Mouse (Mus musculus) embryonic facial prominence, embryonic 11.5 days (tissue): ENCODE measurements at regions not wholly inside any gene's neighbourhood (a gene's known extent, or its start where the extent isn't known, plus 50 kb on each side); places are given as distances from the start of the nearest gene placed in this dataset.

Source experiments
- ATAC-seq: fragments of 200-750 bp; cut with Nextera tagmentation; replicated peaks from 2 replicates; pipeline ENCODE4 v1.8.0; 2017; ENCODE audit warnings: low read depth; ENCODE audit not compliant: insufficient number of reproducible peaks, low FRiP score, low TSS enrichment
- DNase-seq: peaks from one replicate; pipeline ENCODE4 v3.0.0-alpha.2; 2015; ENCODE audit warnings: low spot score
- H3K27ac ChIP-seq: fragments of 300-500 bp; sonication (generic); replicated peaks from 2 replicates; pipeline ENCODE4 v1.5.1; 2014; ENCODE audit warnings: mild to moderate bottlenecking, low read depth, low read length, control low read depth
- H3K27me3 ChIP-seq: fragments of 300-500 bp; sonication (generic); 2 replicates; pipeline ENCODE4 v1.6.1; 2014; ENCODE audit warnings: mild to moderate bottlenecking, low read length, moderate library complexity, mixed read lengths; ENCODE audit not compliant: control insufficient read depth, insufficient read depth
- H3K36me3 ChIP-seq: fragments of 300-500 bp; sonication (generic); replicated peaks from 2 replicates; pipeline ENCODE4 v1.6.1; 2014; ENCODE audit warnings: low read depth, mild to moderate bottlenecking, low read length, moderate library complexity, mixed read lengths; ENCODE audit not compliant: control insufficient read depth, insufficient read depth
- H3K4me1 ChIP-seq: fragments of 300-500 bp; sonication (generic); 2 replicates; pipeline ENCODE4 v1.6.1; 2014; ENCODE audit warnings: low read length, mixed read lengths; ENCODE audit not compliant: control insufficient read depth, insufficient read depth
- H3K4me2 ChIP-seq: fragments of 300-500 bp; sonication (generic); 2 replicates; pipeline ENCODE4 v1.6.1; 2014; ENCODE audit warnings: low read depth, mild to moderate bottlenecking, control low read depth, low read length, moderate library complexity
- H3K4me3 ChIP-seq: fragments of 300-500 bp; sonication (generic); 2 replicates; pipeline ENCODE4 v1.5.1; 2014; ENCODE audit warnings: low read depth, low read length, control low read depth
- H3K9ac ChIP-seq: fragments of 300-500 bp; sonication (generic); replicated peaks from 2 replicates; pipeline ENCODE4 v1.6.1; 2014; ENCODE audit warnings: mild to moderate bottlenecking, control low read depth, low read length
- H3K9me3 ChIP-seq: fragments of 300-500 bp; sonication (generic); replicated peaks from 2 replicates; pipeline ENCODE4 v1.6.1; 2016; ENCODE audit warnings: mild to moderate bottlenecking, low read length, inconsistent platforms, mixed read lengths; ENCODE audit not compliant: control insufficient read depth
- WGBS: fragments of 180-500 bp; shearing (Covaris S2); extraction: QIAGEN DNeasy Blood & Tissue Kit; methylation state at CpG from one replicate; pipeline ENCODE4 v1.1.7; 2014; 5-methylcytosine and 5-hydroxymethylcytosine counted together

DNA sequence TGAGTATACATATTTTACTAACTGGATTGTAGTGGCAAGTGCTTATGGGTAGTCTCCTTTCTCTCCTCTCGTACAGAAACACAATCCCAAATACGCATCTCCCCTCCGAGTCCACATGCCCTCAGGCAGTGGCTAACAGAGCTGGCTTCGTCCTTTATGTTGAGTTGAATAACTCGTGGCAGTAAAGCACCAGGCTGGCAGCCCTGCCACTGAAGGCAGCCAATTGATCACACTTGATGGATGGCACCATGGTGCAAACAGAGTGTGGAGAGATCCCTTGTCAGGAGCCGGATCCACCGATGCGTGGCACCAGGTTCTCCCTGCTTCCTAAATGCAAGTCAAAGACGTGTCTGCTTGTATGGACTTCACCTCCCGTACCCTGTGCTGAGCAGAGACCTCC, 333.7 kb upstream of the Gcfc2 start:
- Histone ChIP-seq H3K9ac (no peak overlapping the region), H3K4me2 (no peak overlapping the region), H3K4me3 (no peak overlapping the region), H3K9me3 (no peaks in the 10 kb centered on the region), H3K36me3 (no peaks in the 10 kb centered on the region), H3K27me3 (no peaks in the 10 kb centered on the region), H3K4me1 (no peaks in the 10 kb centered on the region), H3K27ac (no peak overlapping the region)
- ATAC-seq (no peak), DNase-seq (no peak)
- 59% methylated on average over 10 of the region's 10 CpGs for WGBS

DNA sequence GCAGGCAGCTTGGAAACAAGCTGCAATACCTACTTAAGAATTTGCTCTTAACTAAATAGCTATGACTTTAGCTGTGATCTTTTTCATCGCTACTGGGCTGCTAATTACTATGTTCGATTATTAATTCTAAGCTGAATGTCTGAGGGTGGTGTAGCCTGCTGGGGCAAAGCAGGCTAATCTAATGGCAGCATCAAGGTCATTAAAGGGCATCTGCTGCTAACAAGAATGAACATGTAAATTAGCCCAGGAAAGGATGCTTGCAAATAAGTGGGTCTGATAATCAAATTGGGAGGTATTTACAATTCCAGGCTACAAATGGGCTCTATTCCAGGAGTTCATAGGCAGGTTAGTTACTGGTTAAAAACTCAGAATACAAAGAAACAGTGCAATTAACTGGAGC, 327.5 kb upstream of the Gcfc2 start:
- no peak overlapping the region for H3K9ac ChIP-seq
- no peaks in the 10 kb centered on the region for H3K4me1 ChIP-seq
- WGBS, result 91% methylated on average over 2 of the region's 2 CpGs
- H3K9me3 ChIP-seq, result no peaks in the 10 kb centered on the region
- no peak overlapping the region for H3K4me2 ChIP-seq
- no peak overlapping the region for H3K27ac ChIP-seq
- ATAC-seq, result no peak
- DNase-seq, result no peak
- no peak overlapping the region for H3K4me3 ChIP-seq
- H3K36me3 ChIP-seq, result no peaks in the 10 kb centered on the region
- no peaks in the 10 kb centered on the region for H3K27me3 ChIP-seq

DNA sequence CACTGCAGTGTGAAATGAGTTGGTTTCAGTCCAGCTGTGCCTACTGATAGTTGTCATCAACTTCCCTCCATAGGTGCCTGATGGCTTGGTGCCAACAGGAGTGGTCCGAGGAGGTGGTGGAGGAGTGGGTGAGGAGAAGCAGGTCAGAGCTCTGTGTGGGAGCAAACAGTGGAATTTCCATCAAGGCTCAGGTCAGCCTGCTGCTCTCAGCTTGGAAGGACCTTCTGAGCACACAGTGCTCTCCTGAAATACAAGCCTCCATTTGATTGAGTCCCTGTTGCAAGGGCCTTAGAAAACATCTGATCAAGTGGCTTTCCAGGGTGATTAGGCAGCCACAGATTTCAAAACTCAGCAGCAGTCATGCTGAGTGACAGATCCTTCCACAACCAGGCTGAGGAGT, 314.8 kb upstream of the Gcfc2 start:
- H3K27ac ChIP-seq, result no peak overlapping the region
- H3K27me3 ChIP-seq, result no peaks in the 10 kb centered on the region
- WGBS, result 71% methylated on average over 1 of the region's 1 CpGs
- H3K9me3 ChIP-seq, result no peaks in the 10 kb centered on the region
- H3K9ac ChIP-seq, result no peak overlapping the region
- no peak overlapping the region for H3K4me2 ChIP-seq
- no peaks in the 10 kb centered on the region for H3K4me1 ChIP-seq
- no peak overlapping the region for H3K4me3 ChIP-seq
- DNase-seq (no peak), ATAC-seq (no peak)
- no peaks in the 10 kb centered on the region for H3K36me3 ChIP-seq

DNA sequence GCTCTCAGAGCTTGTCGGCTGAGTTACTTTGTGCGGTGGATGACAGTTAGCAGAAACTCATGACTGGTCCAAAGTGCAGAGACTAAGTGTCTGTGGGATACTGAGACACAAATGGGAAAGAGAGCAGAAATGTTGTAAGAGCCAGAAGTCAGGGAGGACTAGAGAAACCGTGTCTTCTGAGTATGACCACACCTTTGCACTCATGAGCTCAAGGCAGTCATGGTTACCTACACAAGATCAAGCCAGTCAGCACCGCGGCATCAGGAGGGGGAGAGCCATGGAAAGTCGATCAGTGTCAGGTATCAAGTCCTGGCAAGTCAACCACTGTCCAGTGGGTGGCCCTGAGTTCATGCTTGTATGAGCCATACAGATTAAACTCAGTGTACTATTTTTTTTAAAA, 311.5 kb upstream of the Gcfc2 start:
- Histone ChIP-seq H3K27me3 (no peaks in the 10 kb centered on the region), H3K27ac (no peak overlapping the region), H3K4me1 (no peaks in the 10 kb centered on the region), H3K36me3 (no peaks in the 10 kb centered on the region), H3K4me2 (no peak overlapping the region), H3K9me3 (no peaks in the 10 kb centered on the region), H3K4me3 (no peak overlapping the region), H3K9ac (no peak overlapping the region)
- DNase-seq, result no peak
- no peak for ATAC-seq
- WGBS, result 87% methylated on average over 6 of the region's 6 CpGs

DNA sequence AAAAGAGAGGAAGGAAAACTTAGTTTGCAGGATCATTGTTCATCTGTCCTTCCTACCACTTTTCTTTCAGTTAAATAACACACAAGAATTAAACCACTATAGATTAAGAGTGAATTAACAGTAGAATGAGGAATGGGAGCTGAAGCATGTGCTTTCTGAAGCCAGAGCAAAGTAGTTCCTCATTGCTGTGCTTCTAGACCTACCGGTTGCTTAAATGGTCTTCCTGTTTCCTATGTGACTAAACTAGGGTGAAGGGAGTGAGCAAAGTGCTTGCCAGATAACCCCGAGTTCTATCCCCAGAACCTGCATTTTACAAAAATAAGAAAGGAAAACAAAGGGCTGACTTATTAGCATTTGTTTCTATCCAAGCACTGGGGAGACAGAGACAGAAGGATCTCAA, 305.5 kb upstream of the Gcfc2 start:
- Histone ChIP-seq H3K4me1 (no peaks in the 10 kb centered on the region), H3K4me2 (no peak overlapping the region), H3K9ac (no peak overlapping the region), H3K27me3 (no peaks in the 10 kb centered on the region), H3K4me3 (no peak overlapping the region), H3K36me3 (no peaks in the 10 kb centered on the region), H3K27ac (no peak overlapping the region), H3K9me3 (no peaks in the 10 kb centered on the region)
- DNase-seq, result no peak
- WGBS, result 72% methylated on average over 2 of the region's 2 CpGs
- ATAC-seq, result no peak

DNA sequence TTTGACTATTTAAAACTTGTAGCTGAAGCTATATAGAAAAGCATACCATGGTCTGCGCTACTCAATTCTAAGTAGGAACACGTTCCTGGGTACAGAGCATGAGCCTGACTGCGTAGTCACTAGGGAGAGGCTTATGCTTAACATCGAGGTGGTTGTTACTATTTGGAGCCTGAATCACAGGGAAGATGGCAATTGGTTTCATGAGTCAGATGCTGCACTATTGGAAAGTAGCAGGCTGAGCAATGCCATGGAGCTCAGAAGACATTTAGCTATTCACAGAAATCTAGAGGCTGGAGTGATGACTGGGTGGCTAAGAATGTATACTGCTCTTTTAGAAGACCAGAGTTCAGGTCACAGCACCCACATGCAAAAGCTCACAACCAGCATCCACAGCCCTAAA, 302.4 kb upstream of the Gcfc2 start:
- Histone ChIP-seq H3K9me3 (no peaks in the 10 kb centered on the region), H3K27ac (no peak overlapping the region), H3K4me1 (no peaks in the 10 kb centered on the region), H3K36me3 (no peaks in the 10 kb centered on the region), H3K4me2 (no peak overlapping the region), H3K27me3 (no peaks in the 10 kb centered on the region), H3K4me3 (no peak overlapping the region), H3K9ac (no peak overlapping the region)
- WGBS, result 97% methylated on average over 4 of the region's 4 CpGs
- DNase-seq (no peak), ATAC-seq (no peak)

DNA sequence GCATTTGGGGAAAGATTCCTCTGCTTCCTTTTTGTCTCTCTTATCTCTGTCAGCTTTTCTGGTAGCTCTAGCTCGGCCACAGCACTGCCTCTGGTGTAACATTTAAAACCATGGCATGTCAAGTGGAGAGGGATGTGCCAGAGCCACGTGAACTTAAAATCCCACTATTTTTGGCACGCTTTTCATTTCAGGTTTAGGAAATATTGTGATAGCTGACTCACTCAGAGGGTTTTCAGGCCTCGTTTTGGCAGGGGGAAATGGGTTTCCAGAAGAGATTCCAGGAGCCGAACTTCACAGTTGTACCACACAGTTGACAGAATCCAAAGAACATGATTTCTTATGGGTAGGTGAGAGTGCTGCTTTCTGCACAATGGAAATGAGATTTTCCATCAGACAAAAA, 300.8 kb upstream of the Gcfc2 start:
- Histone ChIP-seq H3K4me2 (no peak overlapping the region), H3K36me3 (no peaks in the 10 kb centered on the region), H3K4me1 (no peaks in the 10 kb centered on the region), H3K27me3 (no peaks in the 10 kb centered on the region), H3K9me3 (no peaks in the 10 kb centered on the region), H3K27ac (no peak overlapping the region), H3K4me3 (no peak overlapping the region), H3K9ac (no peak overlapping the region)
- DNase-seq (no peak), ATAC-seq (no peak)
- 74% methylated on average over 5 of the region's 5 CpGs for WGBS

DNA sequence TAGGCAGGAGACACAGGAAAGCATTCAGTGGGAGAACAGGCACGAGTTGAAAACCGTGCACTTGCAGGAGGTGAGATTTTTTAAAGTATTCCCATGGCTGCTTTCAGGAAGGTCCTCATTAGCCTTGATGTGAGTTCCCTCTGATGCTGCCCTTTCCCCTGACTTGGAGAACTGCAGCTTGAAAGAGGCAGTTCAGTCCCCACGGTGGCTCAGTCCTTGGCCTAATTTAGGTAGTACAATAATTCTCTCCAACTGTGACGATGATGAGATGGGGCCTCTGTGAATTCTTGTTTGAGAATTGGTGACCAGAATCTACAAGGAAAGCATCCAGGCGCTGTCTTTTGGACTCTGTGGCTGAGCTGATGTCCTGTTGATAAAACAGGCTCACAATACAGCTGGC, 298.5 kb upstream of the Gcfc2 start:
- DNase-seq (no peak), ATAC-seq (no peak)
- 47% methylated on average over 5 of the region's 5 CpGs for WGBS
- Histone ChIP-seq H3K27me3 (no peaks in the 10 kb centered on the region), H3K9ac (no peak overlapping the region), H3K27ac (no peak overlapping the region), H3K4me3 (no peak overlapping the region), H3K4me1 (no peaks in the 10 kb centered on the region), H3K36me3 (no peaks in the 10 kb centered on the region), H3K9me3 (no peaks in the 10 kb centered on the region), H3K4me2 (no peak overlapping the region)

DNA sequence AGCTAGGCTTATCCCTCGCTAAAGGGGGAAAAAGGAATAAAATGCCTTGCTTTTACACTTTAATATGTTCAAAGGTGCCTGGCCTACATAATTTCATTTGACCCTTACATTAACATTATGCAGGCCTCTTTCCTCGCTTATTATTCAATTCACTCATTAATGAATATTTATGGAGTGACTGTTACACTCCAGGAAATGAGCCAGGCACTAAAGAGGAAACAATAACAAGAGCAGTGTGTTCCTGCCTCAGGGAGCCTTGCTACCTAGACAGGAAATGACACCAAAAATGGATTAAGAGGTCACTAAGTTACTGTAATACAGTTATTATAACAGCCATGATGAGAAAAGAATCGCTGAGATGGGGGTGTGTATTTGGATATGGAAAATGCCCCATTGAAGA, 289.9 kb upstream of the Gcfc2 start:
- WGBS, result 64% methylated on average over 3 of the region's 3 CpGs
- H3K4me1 ChIP-seq, result no peaks in the 10 kb centered on the region
- H3K9ac ChIP-seq, result no peak overlapping the region
- H3K27me3 ChIP-seq, result no peaks in the 10 kb centered on the region
- no peak overlapping the region for H3K27ac ChIP-seq
- no peak overlapping the region for H3K4me3 ChIP-seq
- ATAC-seq (no peak), DNase-seq (no peak)
- H3K4me2 ChIP-seq, result no peak overlapping the region
- H3K9me3 ChIP-seq, result no peaks in the 10 kb centered on the region
- no peaks in the 10 kb centered on the region for H3K36me3 ChIP-seq
